Mouse (Mus musculus) left cerebral cortex, postnatal 14 days (tissue): Measurements from ENCODE around the gene Prop1. TPM values are rescaled to one million over a fixed set of nuclear protein-coding genes. Genes with fewer than 3 reads are reported as not detected.

Experiments used
- DNase-seq, 2 experiments: peaks; one replicate each; pipeline ENCODE4 v3.0.0; 2021 to 2022; ENCODE audit warnings: low spot score in 2 of 2, mixed read lengths in 1 of 2
- intact Hi-C: fragments of 180-260 bp; cut with DNase I; formaldehyde crosslinking; loops from one replicate; pipeline ENCODE4 v1.15.1; 2025
- long read RNA-seq, 2 experiments: library from polyadenylated mRNA; stranded (forward); transcript quantifications; one replicate each; pipeline ENCODE4 v2.0.0; 2021
- total RNA-seq, 2 experiments: library from RNA; stranded (reverse); gene quantifications; 2 replicates each; pipeline ENCODE4 v1.2.3; 2021

Gene Prop1
- total RNA-seq = not detected
- long read RNA-seq, experiment 1 = 0 reads
- long read RNA-seq, experiment 2 = 0 reads

DNA sequence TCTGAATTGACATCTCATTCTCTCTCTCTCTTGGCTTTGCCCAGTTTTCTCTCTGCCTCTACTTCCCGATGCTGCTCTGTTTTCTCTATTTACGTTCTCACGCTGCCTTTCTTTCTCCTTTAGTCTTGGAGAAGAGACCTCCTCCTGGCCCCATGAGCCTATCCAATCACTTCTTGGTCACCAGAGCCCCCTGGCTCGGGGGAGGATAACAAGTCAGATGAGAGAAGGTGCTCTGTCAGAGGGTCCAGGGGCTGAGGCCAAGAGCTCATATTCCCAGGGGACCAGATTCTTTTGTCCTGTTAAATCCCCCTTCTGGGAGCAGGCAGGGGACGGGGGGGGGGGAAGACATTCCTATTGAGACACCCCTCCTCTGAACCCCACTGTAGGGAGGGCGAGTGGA is at the start of gene Prop1:
Prop1 (minus strand) TSS at position 101 of the 400 bp plus-strand sequence.
- intact Hi-C loops = no loop called here
- no peak for DNase-seq

DNA sequence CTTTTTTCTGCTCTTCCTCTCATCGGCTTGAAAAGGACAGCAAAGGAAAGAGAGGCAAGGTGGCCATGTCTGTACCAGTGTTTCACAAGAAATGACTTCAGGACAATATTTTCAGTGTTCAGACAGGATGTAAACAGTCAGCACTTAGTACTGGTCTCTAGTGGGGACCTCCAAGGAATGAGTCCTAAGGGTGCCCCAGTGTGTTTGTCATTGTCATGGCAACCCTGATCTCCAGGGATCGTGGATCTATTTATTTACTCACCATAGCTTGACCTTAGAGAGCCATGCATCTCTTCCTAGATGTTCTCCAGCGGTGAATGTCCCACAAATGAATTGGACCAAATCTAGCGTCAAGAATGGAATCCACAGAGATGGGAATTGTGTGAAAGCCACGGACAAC is 49.7 kb upstream of the Prop1 start, which contains the start of gene Olfr51:
Olfr51 (plus strand) TSS at position 301 of the 400 bp plus-strand sequence.
- intact Hi-C loops = no loop called here
- no peak for DNase-seq

DNA sequence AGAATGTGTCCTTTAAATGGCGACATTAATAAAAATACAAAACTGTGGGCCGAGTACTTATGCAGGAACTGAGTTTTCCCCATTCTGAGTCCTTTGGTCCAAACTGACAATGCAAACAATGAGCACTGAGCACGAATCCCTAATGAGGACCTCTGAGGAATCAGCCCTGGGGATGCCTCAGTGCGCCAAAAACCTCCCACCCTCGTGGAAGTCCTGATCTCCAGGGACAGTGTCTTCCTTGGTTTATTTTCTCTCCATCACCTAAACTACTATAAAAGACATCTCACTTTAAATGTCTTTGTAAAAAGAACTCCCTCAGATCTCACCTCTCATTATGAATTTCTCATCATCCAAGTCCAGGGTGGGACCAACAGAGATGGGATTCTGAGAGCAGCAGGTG is 28.1 kb upstream of the Prop1 start, which contains the start of gene Olfr1377:
Olfr1377 (plus strand) TSS at position 301 of the 400 bp plus-strand sequence.
- intact Hi-C loops = no loop called here

DNA sequence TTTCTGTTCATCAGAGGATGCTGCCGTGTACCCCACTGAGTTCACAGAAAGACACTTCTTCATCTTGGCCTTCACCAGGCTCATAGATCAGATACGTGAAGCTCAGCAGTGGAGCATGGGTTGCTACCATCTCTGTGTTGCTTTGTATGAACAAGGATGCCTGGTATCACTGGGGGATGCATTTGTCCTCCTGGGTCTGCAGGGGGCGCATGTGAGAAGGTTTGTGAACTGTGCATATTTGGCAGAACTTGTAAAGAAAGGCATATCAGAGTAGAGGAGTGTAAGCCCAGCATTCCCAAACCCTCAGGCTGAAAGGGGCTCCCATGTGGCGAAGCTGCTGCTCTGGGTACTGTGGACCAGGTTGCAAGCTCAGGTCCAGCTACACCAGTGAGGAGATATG is 23.7 kb upstream of the Prop1 start:
- no peak for DNase-seq
- intact Hi-C loops = no loop called here

More for the DNA sequence above, 28.1 kb upstream of the Prop1 start, which contains the start of gene Olfr1377:
- no peak for DNase-seq

DNA sequence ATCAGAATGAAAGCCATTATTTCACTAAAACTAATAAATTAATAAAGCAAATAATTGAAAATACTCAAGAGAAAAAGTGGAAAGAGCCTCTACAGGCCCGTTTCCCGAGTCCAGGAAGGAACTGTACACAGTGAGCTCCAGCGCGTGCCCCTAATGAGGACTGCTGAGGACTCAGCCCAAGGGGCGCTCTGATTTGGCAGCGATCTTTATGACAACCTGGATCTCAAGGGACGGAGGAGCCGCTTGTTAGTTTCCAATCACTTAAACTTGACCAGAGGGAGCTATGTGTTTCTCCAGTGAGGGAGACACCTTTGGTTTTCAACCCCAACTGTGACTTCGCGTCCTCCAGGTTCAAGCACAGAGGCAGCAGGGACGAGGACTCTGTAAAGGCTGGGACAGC is 12.7 kb upstream of the Prop1 start, which contains the start of gene Olfr1378:
Olfr1378 (plus strand) TSS at position 301 of the 400 bp plus-strand sequence.
- DNase-seq = no peak
- intact Hi-C loops = no loop called here

DNA sequence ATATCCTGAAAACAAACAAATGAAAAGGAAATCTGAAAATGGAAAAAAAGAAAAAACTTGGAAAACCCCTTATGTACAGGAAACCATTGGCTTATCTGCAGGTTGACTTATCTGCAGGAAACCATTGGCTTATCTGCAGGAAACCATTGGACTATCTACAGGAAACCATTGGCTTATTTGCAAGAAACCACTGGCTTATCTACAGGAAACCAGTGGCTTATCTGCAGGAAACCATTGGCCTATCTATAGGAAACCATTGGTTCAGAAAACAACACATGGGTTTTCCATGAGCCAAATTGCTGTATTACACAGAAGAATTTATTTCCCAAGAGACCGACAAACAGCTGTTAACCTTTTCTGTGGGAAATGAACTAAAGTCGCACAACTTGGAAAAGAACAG is 11.3 kb upstream of the Prop1 start:
- DNase-seq = no peak
- intact Hi-C loops = no loop called here

DNA sequence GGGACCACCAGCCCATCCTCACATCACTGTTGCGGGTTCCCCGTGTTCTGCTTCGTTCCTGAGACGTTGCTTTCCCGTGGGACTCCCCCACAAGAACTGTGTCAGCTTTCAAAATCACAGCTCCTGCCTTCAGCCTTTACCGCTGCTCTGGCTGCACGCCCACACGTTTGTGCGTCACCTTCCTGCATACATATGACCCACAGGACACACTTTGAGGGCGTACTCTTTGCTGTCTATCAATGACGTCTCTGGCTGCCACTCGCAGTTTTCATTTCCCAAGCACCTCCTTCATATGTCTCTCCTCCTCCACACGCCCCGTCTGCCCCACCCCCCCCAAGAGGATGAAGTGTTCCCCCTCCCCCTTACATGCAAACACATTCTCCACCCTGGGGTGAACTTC is 1.3 kb downstream of the Prop1 start:
- DNase-seq = peak; percentile 26 to 39
- intact Hi-C loops = no loop called here

DNA sequence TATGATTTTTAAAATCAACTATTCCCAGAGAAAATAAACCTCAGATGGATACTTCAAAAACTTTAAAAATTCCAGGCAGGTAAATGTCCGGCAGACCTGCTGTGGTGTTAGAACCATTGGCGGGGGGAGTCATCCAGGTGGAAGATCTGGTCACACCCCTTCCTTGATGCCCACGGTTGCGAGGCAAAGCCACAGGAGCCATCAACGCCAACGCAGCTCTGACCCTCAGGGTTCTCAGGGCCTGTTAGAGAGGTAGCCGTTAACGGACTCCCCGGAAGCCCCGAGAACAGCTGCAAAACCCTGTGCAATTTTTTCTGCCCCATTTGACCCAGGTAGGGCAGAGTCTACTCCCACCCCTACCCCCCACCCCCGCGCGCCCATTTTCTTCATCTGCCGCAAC is 10.1 kb downstream of the Prop1 start, which contains the start of gene 4933414I15Rik:
4933414I15Rik (minus strand) TSS at position 260 of the 400 bp plus-strand sequence.
- intact Hi-C loops = loop anchor here (5.0 kb wide), 1 partner anchor 89 kb away; no protein-coding TSS in a partner anchor

DNA sequence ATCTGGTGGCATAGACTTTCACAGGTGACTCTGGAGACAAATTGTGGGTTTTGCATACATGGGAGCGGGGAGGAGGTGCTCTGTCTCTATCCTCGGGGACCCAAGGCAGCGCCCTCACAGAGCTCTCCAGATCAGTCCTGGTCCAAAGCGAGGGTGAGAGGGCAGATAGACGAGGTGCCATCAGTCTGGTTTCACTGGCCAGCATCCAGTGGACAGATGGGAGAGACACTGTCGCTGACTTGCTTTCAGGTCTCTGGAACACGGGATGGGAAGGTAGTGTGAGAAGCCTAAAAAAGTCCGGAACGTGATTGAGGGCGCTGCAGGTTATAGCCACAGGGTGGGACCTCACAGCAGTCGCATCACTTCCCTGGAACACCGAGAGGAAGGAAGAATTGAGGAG is 11.2 kb downstream of the Prop1 start:
- DNase-seq = no peak
- intact Hi-C loops = loop anchor here (5.0 kb wide), 1 partner anchor 90 kb away; no protein-coding TSS in a partner anchor

More for the DNA sequence above, 10.1 kb downstream of the Prop1 start, which contains the start of gene 4933414I15Rik:
- DNase-seq = no peak

DNA sequence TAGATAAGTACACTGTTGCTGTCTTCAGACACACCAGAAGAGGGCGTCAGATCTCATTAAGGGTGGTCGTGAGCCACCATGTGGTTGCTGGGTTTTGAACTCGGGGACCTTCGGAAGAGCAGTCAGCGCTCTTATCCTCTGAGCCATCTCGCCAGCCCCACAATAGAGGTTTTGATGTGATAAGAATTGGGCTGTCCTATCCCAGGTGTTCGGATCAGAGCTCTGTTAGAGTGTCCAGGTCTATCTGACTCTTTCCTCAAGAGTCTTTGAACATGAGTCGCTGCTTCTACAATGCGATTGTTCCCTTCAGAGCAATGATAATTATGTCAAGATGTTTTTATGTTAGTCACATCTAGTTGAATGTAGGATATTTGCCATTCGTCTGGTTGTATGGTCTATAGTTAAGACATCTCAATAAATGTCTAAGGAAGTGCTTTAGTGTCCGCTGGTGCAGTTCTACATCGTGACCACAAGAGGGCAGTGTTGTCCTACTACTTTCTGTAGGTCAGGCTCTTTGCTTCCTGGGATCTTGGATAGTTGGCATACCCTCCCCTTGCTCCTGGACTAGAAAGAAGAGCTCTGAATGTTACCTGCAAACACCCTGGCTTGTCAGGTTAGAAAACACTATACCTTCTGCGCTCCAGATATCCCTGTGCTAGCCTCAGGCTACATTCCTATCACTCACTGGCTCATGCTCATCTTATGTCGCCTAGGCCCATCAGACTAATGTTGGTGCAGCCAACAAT is 13.8 kb downstream of the Prop1 start:
- intact Hi-C loops = loop anchor here (5.0 kb wide), 2 partner anchors 93 to 328 kb away; no protein-coding TSS in a partner anchor
- peak in 1 of 2 experiments; percentile 39 for DNase-seq

DNA sequence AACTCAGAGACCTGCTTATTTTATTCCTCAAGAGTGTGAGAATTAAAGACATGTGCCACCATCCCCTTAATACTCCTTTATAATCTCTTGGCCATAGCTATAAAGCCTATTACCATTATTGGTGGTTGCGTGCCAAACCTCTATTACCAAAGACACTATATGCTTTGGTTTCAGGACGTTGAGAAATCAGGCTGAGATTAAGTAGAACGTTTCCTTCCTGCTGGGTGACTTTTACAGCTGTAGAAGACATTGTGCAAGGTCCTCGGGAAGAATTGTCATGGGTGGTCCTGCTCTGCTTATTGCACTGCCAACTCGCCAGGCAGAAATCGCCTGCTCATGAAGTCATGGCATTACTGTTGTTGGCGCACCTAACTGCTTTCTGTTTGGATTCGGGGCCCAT is 15.1 kb downstream of the Prop1 start:
- DNase-seq = no peak
- intact Hi-C loops = loop anchor here (5.0 kb wide), 1 partner anchor 329 kb away; no protein-coding TSS in a partner anchor

DNA sequence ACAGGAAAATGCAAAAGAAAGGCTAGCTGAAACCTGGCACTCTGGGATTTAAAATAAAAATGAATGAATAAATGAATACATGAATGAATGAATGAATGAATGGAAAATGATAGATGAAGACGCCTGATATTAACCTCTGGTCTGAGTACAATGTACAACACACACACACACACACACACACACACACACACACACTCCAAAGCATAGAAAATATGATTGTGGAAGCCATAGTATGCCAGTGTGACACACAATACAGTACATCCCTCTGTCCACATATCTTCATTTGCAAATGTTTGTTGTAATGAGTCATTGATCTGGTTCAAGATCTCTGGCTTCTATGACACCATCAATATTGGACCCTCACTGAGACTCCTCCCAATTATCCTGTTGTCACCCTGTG is 21.5 kb downstream of the Prop1 start:
- no peak for DNase-seq
- intact Hi-C loops = no loop called here

DNA sequence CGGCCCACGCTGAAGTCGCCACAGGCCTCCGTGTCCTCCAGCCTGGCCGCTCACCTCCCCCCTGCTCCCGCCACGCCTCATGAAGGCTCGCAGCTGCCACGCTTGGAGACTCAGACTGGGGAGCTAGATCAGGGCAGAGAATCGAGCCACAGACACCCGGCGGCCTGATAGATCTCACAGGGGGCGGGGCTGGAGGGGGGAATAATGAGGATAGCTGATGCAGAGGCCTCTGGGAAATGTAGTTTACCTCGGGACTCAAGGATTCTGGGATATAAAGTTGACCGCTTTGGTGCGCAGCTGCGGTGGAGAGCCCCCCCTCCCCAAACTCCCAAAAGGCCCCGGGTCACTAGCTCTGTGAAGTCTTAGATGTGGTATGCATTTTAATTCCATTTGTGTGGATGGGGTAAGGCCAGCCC is 22.1 kb downstream of the Prop1 start, which contains the start of gene Zfp354b:
Zfp354b (minus strand) TSS at position 183 of the 416 bp plus-strand sequence.
- DNase-seq = peak; percentile 85 to 91
- intact Hi-C loops = loop anchor here (1.0 kb wide), 1 partner anchor 43 kb away; no protein-coding TSS in a partner anchor

DNA sequence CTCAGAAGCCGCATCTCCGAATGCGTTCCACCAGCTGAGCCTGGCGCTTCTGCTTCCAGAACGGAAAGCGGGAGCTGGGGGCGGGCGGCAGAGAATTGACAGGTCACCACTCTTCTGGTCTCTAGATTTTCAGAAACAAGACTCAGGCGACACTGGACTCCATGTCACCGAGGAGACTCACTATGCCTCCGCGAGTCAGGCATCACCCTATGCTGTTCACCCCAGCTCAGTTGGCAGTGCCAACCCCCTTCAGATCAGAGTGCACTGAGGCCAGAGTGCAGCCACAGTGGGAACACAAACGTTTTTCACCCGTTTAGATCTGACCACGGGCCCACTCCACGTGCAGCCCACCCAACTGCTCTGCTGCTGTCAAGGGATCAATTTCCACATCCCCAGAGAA is 22.5 kb downstream of the Prop1 start:
- intact Hi-C loops = loop anchor here (1.0 kb wide), 1 partner anchor 43 kb away; no protein-coding TSS in a partner anchor
- no peak for DNase-seq

DNA sequence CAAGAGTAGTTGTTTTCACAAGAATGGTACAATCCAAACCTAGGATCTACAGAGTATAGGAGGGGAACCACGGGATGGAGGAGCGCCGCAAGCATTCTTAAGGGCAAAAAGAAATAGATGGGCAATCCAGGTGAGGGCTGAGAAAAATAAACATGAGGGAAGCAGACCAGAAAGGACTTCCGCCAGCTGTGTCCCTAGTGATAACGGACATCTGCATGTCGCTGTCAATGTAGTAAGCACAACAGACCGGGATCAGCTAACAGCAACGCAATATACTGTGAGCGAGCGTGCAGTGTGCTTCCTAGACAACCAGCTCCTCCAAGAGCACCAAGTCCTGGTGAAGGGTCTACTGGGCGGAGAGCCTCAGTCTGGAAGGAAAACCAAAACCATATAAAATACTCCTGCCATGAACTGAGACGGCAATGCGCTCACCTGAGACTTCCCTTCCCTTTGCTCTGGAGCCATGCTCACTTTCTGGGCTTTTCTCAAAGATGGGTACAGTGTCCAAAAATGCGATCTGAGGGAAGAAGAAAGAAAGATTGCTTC is 23.0 kb downstream of the Prop1 start:
- DNase-seq = no peak
- intact Hi-C loops = loop anchor here (1.0 kb wide), 1 partner anchor 42 kb away; no protein-coding TSS in a partner anchor

DNA sequence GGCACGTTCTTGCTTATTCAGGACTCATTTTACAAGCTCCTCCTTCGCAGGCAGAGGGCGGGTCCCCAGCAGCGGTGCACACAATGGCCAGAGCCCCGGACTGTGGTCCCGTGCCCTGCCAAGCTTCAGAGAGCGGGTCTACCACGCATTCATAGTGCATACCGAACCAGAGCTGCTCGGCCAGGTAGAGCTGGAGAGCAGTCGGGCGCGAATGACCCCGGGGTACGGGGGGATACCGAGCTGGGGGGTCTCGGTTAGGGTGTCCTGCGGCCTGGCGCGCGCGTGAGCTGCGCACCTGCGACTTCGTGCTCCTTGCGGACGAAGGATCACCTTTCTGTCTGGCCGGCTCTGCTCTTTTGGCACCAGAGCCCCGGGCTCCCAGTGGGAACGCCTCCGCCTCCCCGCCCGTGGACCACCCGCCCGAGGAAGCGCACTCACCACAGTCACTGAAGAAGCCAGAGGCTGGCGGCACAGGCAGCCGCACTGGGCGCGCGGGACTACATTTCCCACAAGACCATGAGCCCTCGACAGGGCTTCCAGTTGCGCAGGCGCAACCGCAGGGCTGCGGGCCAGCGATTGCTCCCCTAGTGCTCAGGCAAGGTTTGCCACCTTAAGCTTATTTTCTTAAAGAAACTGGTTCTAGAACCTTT is 37.8 kb downstream of the Prop1 start, which contains the start of gene Zfp2:
Zfp2 (minus strand) TSS at position 495 of the 650 bp plus-strand sequence.
- intact Hi-C loops = no loop called here

DNA sequence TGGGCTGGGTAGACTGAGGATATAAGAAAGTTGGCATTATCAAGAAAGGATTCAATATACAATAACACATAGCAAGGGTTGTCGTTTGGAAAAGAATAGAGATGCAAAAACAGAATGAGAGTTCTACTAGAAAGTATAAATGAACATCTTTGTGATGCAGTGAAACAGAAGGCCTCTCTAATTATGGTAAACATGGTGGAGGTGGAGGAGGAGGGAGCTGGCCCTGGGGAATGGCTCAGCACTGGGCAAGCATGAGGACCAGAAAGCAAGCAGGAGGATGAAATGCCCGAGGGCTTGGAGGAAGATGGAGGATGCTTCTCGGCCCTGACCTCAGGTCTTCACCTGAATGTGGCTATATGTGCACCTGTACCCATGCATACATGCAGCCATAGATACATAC is 39.1 kb downstream of the Prop1 start:
- intact Hi-C loops = no loop called here
- no peak for DNase-seq

More for the DNA sequence above, 37.8 kb downstream of the Prop1 start, which contains the start of gene Zfp2:
- DNase-seq = peak; percentile 95 to 96

DNA sequence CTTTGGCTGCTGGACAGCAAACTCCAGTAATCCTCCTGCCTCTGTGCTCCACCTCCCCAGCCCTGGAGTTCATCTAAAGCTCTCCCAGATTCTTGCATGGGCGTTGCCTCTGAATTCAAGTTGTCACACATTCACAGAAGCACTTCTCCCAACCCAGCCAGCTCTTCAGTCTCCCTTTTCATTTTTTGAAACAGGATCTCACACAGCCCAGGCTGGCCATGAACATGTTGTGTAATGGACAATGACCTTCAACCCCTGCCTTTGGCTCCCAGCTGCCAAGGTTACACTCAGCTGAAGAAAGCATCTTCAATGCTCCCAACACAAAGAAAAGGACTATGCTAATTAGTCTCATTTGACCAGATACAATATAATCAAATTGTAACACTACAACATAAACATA is 40.3 kb downstream of the Prop1 start:
- DNase-seq = no peak
- intact Hi-C loops = loop anchor here (2.0 kb wide), 1 partner anchor 26 kb away; the partner anchor contains the start of gene Zfp454

DNA sequence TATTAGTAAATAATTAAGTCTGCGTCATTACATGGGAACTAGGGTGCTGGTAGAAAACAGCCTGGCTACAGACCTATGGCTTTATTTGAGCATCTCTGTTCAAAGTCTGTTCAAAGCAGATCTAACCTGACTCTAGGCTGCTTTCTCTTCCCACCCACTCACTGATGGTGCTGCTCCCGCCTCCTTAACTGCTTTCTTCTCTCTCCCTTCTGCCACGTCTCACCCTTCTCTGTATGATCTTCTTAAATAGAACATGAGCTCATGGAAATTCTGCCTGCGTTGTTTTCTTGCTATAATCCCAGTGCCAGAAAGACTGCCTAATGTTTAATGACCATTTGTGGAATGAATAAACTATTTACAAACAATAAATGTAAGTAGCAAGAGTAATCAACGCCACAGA is 45.4 kb downstream of the Prop1 start:
- intact Hi-C loops = no loop called here
- peak; percentile 32 to 55 for DNase-seq
